Mouse (Mus musculus): ENCODE data around the gene Foxp1. TPM values are rescaled to one million over a fixed set of nuclear protein-coding genes. Genes with fewer than 3 reads are reported as not detected.
A peak's percentile ranks its signal among the peaks of the same experiment; 100 is the strongest.

Gene Foxp1
- polyA plus RNA-seq, 1 experiment from 2014 or later, result 18.9 TPM

GRCm38 (mm10) chr6:99272174-99272573 is 250.3 kb downstream of the Foxp1 start:
- Histone ChIP-seq H3K27ac (ENCODE audit: low read depth) (no peak overlapping the region), H3K36me3 (replicated peaks; ENCODE audit: insufficient read depth, low read length) (no peaks in the 10 kb centered on the region; the same call in 1 of the 2 replicates), H3K4me2 (ENCODE audit: low read depth, low read length) (no peak overlapping the region), H3K4me1 (ENCODE audit: insufficient read depth) (peaks cover 18% of the 10 kb centered on the region), H3K9me3 (ENCODE audit: low read length) (no peaks in the 10 kb centered on the region), H3K27me3 (ENCODE audit: insufficient read depth, low read length) (no peaks in the 10 kb centered on the region), H3K4me3 (ENCODE audit: low read depth, low read length) (no peak overlapping the region), H3K9ac (replicated peaks) (no peak overlapping the region)
- TF ChIP-seq CTCF (IDR thresholded peaks at IDR 0.05; ENCODE audit: low read depth) (no peak), EP300 (IDR thresholded peaks at IDR 0.05; ENCODE audit: low read depth) (no peak)
- 55% methylated on average over 3 of the region's 3 CpGs for WGBS (ENCODE audit: insufficient replicate concordance)
- DNase-seq (no peak), ATAC-seq (no peak)

DNA sequence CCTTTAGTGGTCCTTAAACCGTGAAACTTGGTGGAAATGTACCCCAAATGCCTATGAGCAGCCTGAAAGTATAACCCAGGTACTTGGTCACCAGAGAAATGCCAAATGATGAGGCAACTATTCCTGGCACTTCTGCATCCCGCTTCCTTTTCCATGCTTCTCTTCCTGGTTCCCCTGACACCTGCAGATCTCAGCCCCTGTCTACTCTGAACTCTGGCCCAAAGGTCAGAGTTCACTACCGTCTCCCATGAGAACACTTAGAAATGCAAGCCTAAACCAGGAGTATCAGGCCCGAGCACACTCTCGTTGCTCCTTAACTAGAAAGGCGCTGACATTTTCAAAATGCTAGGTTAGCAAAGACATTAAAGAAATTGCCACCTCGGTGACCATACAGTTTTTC is 250.8 kb downstream of the Foxp1 start:
- 67% methylated on average over 7 of the region's 7 CpGs for WGBS (ENCODE audit: insufficient replicate concordance)
- ATAC-seq (no peak), DNase-seq (no peak)
- TF ChIP-seq CTCF (IDR thresholded peaks at IDR 0.05; ENCODE audit: low read depth), result no peak
- no peak for TF ChIP-seq EP300 (IDR thresholded peaks at IDR 0.05; ENCODE audit: low read depth)
- Histone ChIP-seq H3K27me3 (ENCODE audit: insufficient read depth, low read length) (no peaks in the 10 kb centered on the region), H3K4me1 (ENCODE audit: insufficient read depth) (peaks cover 17% of the 10 kb centered on the region), H3K9ac (replicated peaks) (no peak overlapping the region), H3K36me3 (replicated peaks; ENCODE audit: insufficient read depth, low read length) (no peaks in the 10 kb centered on the region; the same call in 1 of the 2 replicates), H3K4me2 (ENCODE audit: low read depth, low read length) (no peak overlapping the region), H3K4me3 (ENCODE audit: low read depth, low read length) (no peak overlapping the region), H3K9me3 (ENCODE audit: low read length) (no peaks in the 10 kb centered on the region), H3K27ac (ENCODE audit: low read depth) (no peak overlapping the region)

DNA sequence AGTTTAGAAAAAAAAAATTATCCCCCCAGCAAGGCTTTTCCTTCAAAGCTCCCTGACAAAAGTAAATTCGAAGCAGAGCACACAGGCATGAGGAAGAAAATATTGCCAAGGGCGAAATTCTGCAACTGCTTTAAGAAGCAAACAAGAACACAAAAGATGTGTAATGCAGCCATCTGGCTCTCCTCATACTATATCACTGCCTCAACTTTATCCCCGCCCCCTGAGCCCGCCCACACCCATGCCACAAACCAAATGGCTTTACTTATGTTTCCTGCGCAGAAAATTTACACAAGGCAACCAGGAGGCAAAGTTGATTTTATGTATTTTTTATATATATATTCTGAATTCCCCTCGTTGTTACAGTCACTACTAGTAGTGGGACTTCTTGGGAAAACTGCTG is 252.6 kb downstream of the Foxp1 start:
- H3K4me3 ChIP-seq (ENCODE audit: low read depth, low read length), result no peak overlapping the region
- H3K4me1 ChIP-seq (ENCODE audit: insufficient read depth), result peaks cover 33% of the 10 kb centered on the region
- H3K27me3 ChIP-seq (ENCODE audit: insufficient read depth, low read length), result no peaks in the 10 kb centered on the region
- no peak overlapping the region for H3K27ac ChIP-seq (ENCODE audit: low read depth)
- DNase-seq, result no peak
- H3K36me3 ChIP-seq (replicated peaks; ENCODE audit: insufficient read depth, low read length), result no peaks in the 10 kb centered on the region; the same call in 1 of the 2 replicates
- no peaks in the 10 kb centered on the region for H3K9me3 ChIP-seq (ENCODE audit: low read length)
- ATAC-seq, result no peak
- no peak overlapping the region for H3K4me2 ChIP-seq (ENCODE audit: low read depth, low read length)
- WGBS (ENCODE audit: insufficient replicate concordance), result 55% methylated on average over 6 of the region's 6 CpGs
- TF ChIP-seq EP300 (IDR thresholded peaks at IDR 0.05; ENCODE audit: low read depth), result no peak
- TF ChIP-seq CTCF (IDR thresholded peaks at IDR 0.05; ENCODE audit: low read depth), result no peak
- no peak overlapping the region for H3K9ac ChIP-seq (replicated peaks)

GRCm38 (mm10) chr6:99268171-99269061 is 254.1 kb downstream of the Foxp1 start:
- WGBS (ENCODE audit: insufficient replicate concordance), result 79% methylated on average over 20 of the region's 20 CpGs
- TF ChIP-seq CTCF (IDR thresholded peaks at IDR 0.05; ENCODE audit: low read depth), result no peak
- no peak for TF ChIP-seq EP300 (IDR thresholded peaks at IDR 0.05; ENCODE audit: low read depth)

GRCm38 (mm10) chr6:99265945-99266656 is 256.4 kb downstream of the Foxp1 start:
- H3K27ac ChIP-seq (ENCODE audit: low read depth), result peak overlapping the region; percentile 82
- no peaks in the 10 kb centered on the region for H3K9me3 ChIP-seq (ENCODE audit: low read length)
- peak overlapping the region; percentile 43 for H3K4me3 ChIP-seq (ENCODE audit: low read depth, low read length)
- peak overlapping the region; percentile 60 for H3K4me2 ChIP-seq (ENCODE audit: low read depth, low read length)
- H3K9ac ChIP-seq (replicated peaks), result peak overlapping the region; percentile 58
- WGBS (ENCODE audit: insufficient replicate concordance), result 13% methylated on average over 13 of the region's 13 CpGs
- peaks cover 22% of the 10 kb centered on the region for H3K4me1 ChIP-seq (ENCODE audit: insufficient read depth)
- no peaks in the 10 kb centered on the region for H3K27me3 ChIP-seq (ENCODE audit: insufficient read depth, low read length)
- ATAC-seq (peak; percentile 55; the same call in 1 of the 2 replicates), DNase-seq (peak; percentile 32)
- TF ChIP-seq EP300 (IDR thresholded peaks at IDR 0.05; ENCODE audit: low read depth), result no peak
- TF ChIP-seq CTCF (IDR thresholded peaks at IDR 0.05; ENCODE audit: low read depth), result no peak
- no peaks in the 10 kb centered on the region for H3K36me3 ChIP-seq (replicated peaks; ENCODE audit: insufficient read depth, low read length)

More at GRCm38 (mm10) chr6:99268171-99269061, 254.1 kb downstream of the Foxp1 start:
- no peak for DNase-seq
- ATAC-seq, result no peak
- no peak overlapping the region for H3K9ac ChIP-seq (replicated peaks)
- no peak overlapping the region for H3K27ac ChIP-seq (ENCODE audit: low read depth)
- no peaks in the 10 kb centered on the region for H3K9me3 ChIP-seq (ENCODE audit: low read length)
- H3K4me3 ChIP-seq (ENCODE audit: low read depth, low read length), result no peak overlapping the region
- H3K4me1 ChIP-seq (ENCODE audit: insufficient read depth), result peaks cover 34% of the 10 kb centered on the region
- no peaks in the 10 kb centered on the region for H3K27me3 ChIP-seq (ENCODE audit: insufficient read depth, low read length)
- H3K4me2 ChIP-seq (ENCODE audit: low read depth, low read length), result no peak overlapping the region
- no peaks in the 10 kb centered on the region for H3K36me3 ChIP-seq (replicated peaks; ENCODE audit: insufficient read depth, low read length)

GRCm38 (mm10) chr6:99265173-99265572 is 257.3 kb downstream of the Foxp1 start:
- Histone ChIP-seq H3K4me1 (ENCODE audit: insufficient read depth) (peaks cover 22% of the 10 kb centered on the region), H3K36me3 (replicated peaks; ENCODE audit: insufficient read depth, low read length) (no peaks in the 10 kb centered on the region), H3K4me3 (ENCODE audit: low read depth, low read length) (peak overlapping the region; percentile 43; the same call in 1 of the 2 replicates), H3K9ac (replicated peaks) (peak overlapping the region; percentile 58), H3K4me2 (ENCODE audit: low read depth, low read length) (peak overlapping the region; percentile 60), H3K9me3 (ENCODE audit: low read length) (no peaks in the 10 kb centered on the region), H3K27me3 (ENCODE audit: insufficient read depth, low read length) (no peaks in the 10 kb centered on the region), H3K27ac (ENCODE audit: low read depth) (peak overlapping the region; percentile 82; the same call in 1 of the 2 replicates)
- DNase-seq (no peak), ATAC-seq (no peak)
- WGBS (ENCODE audit: insufficient replicate concordance), result 42% methylated on average over 4 of the region's 4 CpGs
- no peak for TF ChIP-seq CTCF (IDR thresholded peaks at IDR 0.05; ENCODE audit: low read depth)
- no peak for TF ChIP-seq EP300 (IDR thresholded peaks at IDR 0.05; ENCODE audit: low read depth)
